Mouse (Mus musculus): ENCODE data around the gene Golga2.

DNA sequence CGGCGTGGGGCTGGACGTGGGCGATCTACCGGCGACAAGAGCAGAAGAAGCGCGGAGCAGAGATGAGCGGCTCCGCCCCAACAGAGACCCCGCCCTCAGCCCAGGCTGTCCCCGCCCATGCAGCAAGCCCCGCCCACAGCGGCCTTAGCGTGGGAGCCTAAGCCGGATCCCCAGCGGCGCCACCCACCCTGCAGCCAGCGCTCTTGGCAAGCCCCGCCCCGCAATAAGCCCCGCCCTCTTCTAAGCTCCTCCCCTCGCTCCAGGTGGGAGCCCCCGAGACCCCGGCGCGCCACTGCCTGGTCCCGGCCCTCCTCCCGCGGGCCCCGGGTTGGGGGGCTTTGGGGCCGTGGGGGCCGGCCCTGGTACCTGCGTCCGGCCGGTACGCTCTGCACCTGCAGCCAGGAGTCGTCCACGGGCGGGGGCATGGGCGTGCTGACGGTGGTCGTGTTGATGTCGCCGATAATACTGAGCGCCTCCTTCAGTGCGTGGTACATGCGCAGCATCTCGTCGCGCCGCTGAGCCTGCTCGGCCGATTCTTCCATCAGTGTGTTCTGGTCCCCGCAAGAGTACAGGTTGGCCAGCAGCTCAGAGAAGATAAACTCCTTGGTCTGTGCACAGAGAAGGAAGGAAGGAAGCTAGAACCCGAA lies 25.3 kb downstream of the Golga2 start:
- no peak for TF ChIP-seq POLR2A (IDR thresholded peaks at IDR 0.05; ENCODE audit: extremely low read depth, insufficient read depth, low read length)
- no peak for TF ChIP-seq CTCF (IDR thresholded peaks at IDR 0.05; ENCODE audit: extremely low read depth, insufficient read depth, low read length)

Measured in cortical plate, adult 2 months (tissue).